Mouse (Mus musculus): ENCODE measurements at regions not wholly inside any gene's neighbourhood (a gene's known extent, or its start where the extent isn't known, plus 50 kb on each side); places are given as distances from the start of the nearest gene placed in this dataset.

DNA sequence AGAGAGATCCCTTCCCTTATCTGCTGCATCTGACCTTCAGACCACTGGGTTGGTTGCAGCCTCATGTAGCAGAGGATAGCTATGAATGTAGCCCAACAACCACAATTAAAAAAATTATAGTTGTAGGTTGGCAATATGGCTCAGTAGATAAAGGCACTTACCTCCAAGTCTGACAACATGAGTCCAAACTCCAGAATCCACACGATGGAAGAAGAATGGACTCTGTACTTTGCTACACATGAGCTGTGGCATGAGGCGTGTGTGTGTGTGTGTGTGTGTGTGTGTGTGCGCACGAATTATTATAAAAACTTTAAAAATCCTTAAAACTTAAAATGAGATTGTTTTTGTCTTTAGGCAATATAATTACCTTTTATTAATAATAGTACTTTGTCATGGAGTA lies 163.2 kb upstream of the Pik3r1 start:
- no peak for DNase-seq (ENCODE audit: low spot score in 2 of 2)

GRCm38 (mm10) chr13:101931882-101932281 lies 163.9 kb upstream of the Pik3r1 start:
- no peak for DNase-seq (ENCODE audit: low spot score in 2 of 2)

DNA sequence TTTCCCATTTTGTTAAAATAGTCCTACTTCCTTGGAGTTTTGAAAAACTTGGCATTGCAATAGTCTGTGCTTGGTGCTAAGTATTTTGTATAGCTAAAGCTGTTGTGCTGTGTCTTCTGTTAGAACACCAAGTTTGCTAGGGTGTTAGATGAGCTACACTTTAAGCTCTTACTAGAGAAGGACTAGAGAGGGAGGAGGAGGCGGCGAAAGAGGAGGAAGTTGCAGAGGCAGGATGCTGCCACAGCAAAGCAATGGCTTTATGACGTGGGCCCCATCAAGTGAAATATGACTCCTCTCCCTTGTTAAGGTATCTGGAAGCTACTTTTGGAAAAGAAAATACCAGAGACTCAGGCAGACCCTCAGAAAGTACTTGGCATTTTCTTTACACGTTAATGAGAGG lies 167.8 kb upstream of the Pik3r1 start:
- DNase-seq (ENCODE audit: low spot score in 2 of 2), result no peak

GRCm38 (mm10) chr13:101954521-101954920 lies 186.5 kb upstream of the Pik3r1 start:
- no peak for DNase-seq (ENCODE audit: low spot score in 2 of 2)

DNA sequence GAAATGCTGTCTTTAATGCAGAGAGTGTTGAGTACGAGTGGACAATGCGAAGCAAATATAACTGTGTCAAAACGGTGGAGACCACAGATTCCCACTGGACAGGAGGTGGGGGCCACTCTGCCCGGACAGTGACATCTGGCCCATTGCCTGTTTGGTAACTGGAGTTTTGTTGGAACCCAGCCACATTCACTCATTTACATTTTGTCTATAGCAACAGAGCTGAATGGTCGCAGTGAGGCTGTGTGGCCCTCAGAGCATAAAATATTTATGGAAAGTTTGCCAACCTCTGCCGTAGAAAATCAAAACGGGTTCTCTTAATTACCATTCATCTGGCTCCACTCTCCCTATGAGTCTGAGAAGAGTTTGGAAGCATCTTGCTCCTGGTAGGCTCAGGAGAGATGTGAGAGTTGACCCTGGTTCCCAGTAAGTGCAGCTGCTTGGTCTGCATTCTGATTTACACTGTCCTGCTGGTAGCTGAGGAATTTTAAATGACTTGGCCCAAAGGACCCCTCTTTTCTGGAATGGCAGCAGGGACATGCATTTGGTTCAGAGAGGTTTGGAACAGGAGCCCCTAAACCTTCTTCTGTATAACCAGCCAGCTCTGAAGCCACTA lies 187.9 kb upstream of the Pik3r1 start:
- no peak for DNase-seq (ENCODE audit: low spot score in 2 of 2)

DNA sequence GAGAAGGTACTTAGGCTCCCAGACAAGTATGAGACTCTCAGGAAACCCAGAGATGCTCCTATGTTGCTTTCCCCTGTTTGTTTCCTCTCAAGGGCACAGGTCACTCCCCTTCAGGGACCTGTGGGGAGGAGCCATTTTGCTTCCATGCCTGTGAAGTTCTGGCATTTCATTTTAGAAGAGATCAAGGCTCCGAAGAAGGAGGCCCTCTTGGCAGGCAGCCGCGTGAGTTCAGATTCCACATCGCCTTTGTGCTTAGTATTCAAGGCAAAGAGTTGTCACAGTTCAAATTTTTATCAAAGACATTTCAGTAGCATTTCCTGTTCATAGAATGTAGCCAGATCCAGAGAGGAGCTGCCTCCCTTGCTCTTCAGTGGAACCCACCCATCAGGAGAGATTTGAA lies 189.8 kb upstream of the Pik3r1 start:
- no peak for DNase-seq (ENCODE audit: low spot score in 2 of 2)

GRCm38 (mm10) chr13:101965537-101965936 lies 197.5 kb upstream of the Pik3r1 start:
- no peak for DNase-seq (ENCODE audit: low spot score in 2 of 2)

GRCm38 (mm10) chr13:101966799-101967397 lies 198.9 kb upstream of the Pik3r1 start:
- DNase-seq (ENCODE audit: low spot score in 2 of 2), result no peak

GRCm38 (mm10) chr13:101967466-101967865 lies 199.4 kb upstream of the Pik3r1 start:
- no peak for DNase-seq (ENCODE audit: low spot score in 2 of 2)

- no peak for DNase-seq (ENCODE audit: low spot score in 2 of 2)
These were observed 208.7 kb upstream of the Pik3r1 start for GRCm38 (mm10) chr13:101976766-101977165.

DNA sequence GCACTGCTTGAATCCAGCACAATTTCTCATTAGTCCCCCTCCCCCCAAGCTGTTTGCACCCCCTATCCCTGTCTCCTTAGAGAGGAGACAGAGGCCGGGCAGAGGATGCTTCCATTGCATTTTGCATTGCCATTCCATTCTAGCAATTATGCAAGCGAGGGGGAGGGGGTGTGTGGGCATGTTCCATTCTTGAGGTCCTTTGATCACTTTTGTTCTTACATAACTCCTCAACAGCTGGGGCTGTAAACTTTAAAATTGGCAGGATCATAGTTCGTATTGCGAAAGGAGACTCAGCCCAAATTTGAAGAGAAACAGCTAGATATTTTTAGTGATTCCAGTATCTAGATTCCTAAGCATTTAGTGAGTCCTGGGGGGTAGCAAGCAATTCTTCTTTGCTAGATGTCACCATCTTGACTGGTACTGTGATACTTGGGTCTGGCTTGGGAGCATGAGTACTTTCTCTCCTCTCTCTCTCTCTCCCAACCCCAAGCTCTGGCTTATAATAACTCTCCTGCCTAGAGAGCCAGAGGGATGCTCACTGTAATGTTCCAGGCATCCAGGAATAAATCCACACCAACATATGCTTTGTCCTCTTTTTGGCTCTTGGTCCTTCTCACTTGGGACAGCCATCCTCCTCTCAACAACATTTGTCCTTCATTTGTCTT lies 212.3 kb upstream of the Pik3r1 start:
- DNase-seq (ENCODE audit: low spot score in 2 of 2), result no peak

DNA sequence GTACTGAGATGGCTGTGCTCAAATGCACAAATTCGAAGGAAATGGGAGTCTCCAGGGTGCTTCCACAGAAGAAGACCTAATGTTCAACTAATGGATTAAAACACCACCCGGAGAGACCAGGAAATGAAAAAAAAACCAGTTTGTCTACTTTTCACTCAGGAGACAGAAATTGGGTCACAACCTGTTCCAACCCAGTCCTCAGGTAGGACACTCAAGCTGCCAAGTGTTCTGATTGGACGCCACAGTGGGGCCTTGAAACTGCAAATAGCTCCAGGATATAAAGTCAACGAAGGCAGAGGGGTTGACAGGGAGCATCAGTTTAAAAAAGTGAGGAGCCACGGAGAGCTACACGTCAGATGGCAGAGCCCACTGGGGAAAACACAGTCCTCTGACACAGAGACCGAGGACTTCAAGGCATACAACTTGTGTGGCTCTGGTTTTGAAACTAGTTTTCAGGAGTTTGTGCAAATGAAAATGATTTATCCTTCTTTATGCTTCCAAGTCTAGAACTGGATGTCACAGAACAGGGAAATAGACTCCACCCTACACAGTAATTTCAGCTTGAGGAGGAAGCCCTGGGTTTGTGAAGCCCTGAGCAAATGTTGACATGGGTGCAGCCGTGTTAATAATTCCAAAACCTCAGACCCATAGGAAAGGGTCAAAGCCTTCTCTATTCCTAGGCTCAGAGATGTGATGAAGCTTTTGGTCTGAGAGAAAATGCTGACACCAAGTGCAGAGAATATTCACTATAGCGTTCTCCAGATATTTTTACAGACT lies 220.8 kb upstream of the Pik3r1 start:
- no peak for DNase-seq (ENCODE audit: low spot score in 2 of 2)

- DNase-seq (ENCODE audit: low spot score in 2 of 2), result no peak
These were observed 223.7 kb upstream of the Pik3r1 start for GRCm38 (mm10) chr13:101991729-101992128.

DNA sequence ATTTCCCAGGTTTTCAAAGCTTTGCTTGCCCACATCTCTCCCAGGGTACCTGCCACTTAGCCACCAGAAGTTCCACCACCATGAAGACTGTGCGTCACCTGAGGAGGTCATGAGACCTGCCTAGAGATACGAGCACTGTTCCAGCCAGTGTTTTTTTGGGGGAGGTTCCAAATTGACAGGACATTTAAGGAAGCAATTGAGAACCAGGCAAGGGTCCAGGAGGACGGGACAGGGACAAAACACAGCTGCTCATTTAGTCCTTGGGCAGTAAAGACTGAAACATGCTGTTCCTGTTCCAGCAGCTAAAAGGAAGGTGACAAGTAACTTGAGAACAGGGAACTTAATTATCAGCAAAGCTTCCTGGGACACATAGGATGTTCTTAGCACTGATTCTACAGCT lies 226.8 kb upstream of the Pik3r1 start:
- DNase-seq (ENCODE audit: low spot score in 2 of 2), result no peak

- DNase-seq (ENCODE audit: low spot score in 2 of 2), result no peak
These were observed 227.5 kb upstream of the Pik3r1 start for GRCm38 (mm10) chr13:101995529-101995928.

- DNase-seq (ENCODE audit: low spot score in 2 of 2), result no peak
These were observed 228.1 kb upstream of the Pik3r1 start for GRCm38 (mm10) chr13:101996144-101996543.

DNA sequence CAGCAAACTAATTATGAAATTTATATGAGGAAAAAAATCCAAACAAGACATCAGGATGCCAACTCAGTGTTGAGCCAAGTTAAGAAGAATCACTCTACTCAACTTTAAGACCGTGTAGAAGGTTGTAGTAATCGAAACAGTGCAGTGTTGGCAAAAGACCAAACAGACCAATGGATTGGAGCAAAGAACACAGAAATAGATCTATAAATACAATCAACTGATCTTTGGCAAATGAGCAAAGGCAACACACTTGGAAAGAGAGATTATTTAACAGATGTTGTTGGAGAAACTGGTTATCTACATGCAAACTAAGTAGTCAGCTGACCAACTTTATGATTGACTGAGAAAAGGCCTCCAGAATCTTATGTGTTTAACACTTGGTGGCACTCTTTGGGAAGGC lies 229.4 kb upstream of the Pik3r1 start:
- DNase-seq (ENCODE audit: low spot score in 2 of 2), result no peak

- no peak for DNase-seq (ENCODE audit: low spot score in 2 of 2)
These were observed 238.5 kb upstream of the Pik3r1 start for GRCm38 (mm10) chr13:102006565-102006964.

DNA sequence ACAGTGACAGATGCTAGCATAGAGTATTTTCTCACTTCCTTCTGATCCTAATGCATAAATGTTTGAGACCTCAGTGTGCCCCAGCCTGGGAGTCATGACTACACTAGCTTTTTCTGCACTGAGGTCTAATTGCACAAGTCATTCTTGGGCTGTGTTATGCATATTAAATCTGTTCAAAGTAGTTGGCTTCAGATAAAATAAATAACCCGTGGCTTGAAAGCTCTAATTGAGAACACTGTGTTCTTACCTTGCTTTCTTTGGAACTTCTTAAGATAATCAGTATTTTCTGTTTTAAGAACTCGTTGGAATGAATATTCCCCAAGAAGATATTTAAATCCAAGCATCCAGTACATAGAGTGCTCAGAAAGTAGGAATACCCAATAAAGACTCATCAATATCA lies 243.9 kb upstream of the Pik3r1 start:
- DNase-seq (ENCODE audit: low spot score in 2 of 2), result peak in 1 of 2 experiments; percentile 13

DNA sequence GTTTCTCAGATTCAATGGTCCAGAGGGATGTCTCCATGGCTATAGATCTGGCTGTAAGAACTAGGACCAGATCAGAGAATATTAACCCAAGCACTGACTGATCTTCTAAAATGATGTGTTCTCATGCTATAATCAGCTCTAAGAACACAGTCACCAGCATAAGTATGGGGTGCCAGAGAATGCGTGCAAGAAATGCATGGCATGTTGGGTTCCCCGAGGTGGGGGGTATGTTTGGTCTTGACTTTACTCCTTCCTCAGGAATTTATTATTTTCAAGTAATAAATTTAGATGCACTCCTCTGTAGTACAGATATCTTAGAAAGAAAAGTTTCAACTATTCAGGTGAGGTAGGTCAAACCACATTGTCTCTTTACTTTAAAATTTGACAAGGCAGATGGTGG lies 246.5 kb upstream of the Pik3r1 start:
- no peak for DNase-seq (ENCODE audit: low spot score in 2 of 2)

DNA sequence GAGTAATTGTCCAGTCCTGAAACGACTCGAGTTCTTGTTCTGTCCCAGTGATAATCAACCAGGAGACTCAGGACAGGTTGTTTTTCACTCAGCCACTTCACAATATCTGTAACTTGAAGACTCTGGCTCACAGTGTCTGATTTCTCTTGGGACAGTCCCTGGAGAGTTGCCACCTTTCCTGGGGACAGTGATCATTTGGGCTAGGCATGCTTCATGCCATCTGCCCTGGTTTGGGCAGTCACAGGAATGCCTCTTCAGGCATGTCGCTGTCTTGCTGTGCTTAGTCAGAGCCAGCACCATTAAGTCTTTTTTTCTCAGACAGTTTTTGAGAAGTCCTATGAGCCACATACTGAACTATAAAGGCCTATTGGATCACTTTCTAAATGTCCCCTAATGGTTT lies 246.9 kb upstream of the Pik3r1 start:
- DNase-seq (ENCODE audit: low spot score in 2 of 2), result no peak

DNA sequence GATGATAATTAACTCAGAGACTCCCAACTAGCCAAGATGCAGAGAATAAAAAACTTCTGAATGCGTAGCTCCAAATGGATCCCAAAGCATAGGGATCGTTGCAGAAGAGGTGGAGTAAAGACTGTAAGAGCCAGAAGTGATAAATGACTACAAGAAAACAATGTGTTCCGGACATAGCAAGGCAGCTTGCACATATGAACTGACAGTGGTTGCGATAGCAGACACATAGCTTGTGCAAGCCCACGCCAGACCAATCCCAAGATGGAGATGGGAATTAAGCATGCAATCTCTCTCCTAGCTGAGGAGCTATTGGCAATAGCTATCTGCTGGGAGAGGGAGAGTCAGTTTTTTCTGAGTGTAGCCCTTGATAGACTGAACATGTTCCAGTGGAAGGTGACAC lies 248.5 kb upstream of the Pik3r1 start:
- no peak for DNase-seq (ENCODE audit: low spot score in 2 of 2)

Data from layer of hippocampus, postnatal 14 days (tissue).